Mouse (Mus musculus) myocyte (in vitro differentiated cells): Measurements from ENCODE around the gene Pfkfb3. TPM values are rescaled to one million over a fixed set of nuclear protein-coding genes. Genes with fewer than 3 reads are reported as not detected.

Experiments
- H3K27me3 ChIP-seq: one replicate; pipeline ENCODE4 v1.6.1; 2011; ENCODE audit not compliant: control insufficient read depth, insufficient read depth, insufficient read length
- H3K36me3 ChIP-seq: one replicate; pipeline ENCODE4 v1.6.1; 2011; ENCODE audit not compliant: control insufficient read depth, insufficient read depth
- H3K4me2 ChIP-seq: one replicate; pipeline ENCODE4 v1.6.1; 2011; ENCODE audit warnings: low read depth, control low read depth
- H3K4me3 ChIP-seq: one replicate; pipeline ENCODE4 v1.5.1; 2011; ENCODE audit warnings: mild to moderate bottlenecking, control low read depth, moderate library complexity
- H3K79me2 ChIP-seq: one replicate; pipeline ENCODE4 v1.6.1; 2011; ENCODE audit not compliant: control insufficient read depth, insufficient read depth
- H3ac ChIP-seq: one replicate; pipeline ENCODE4 v1.6.1; 2011; ENCODE audit not compliant: control insufficient read depth, insufficient read length
- CEBPB ChIP-seq: IDR thresholded peaks from 2 replicates; pipeline ENCODE4 v1.6.1; 2011; ENCODE audit warnings: mild to moderate bottlenecking, moderate library complexity; ENCODE audit not compliant: poor library complexity, insufficient read depth, severe bottlenecking
- E2F4 ChIP-seq: IDR thresholded peaks from one replicate; pipeline ENCODE4 v1.6.1; 2011; ENCODE audit warnings: mild to moderate bottlenecking, control low read depth, moderate library complexity; ENCODE audit not compliant: insufficient read depth
- MAX ChIP-seq: IDR thresholded peaks from one replicate; pipeline ENCODE4 v1.6.1; 2011; ENCODE audit warnings: low read depth, mild to moderate bottlenecking, control low read depth
- MYOD1 ChIP-seq, 3 experiments: IDR thresholded peaks; one replicate each; pipeline ENCODE4 v1.6.1; 2011; ENCODE audit warnings: control low read depth in 2 of 3, low read depth in 2 of 3, mild to moderate bottlenecking in 2 of 3, moderate library complexity in 1 of 3; ENCODE audit not compliant: insufficient read length in 2 of 3, control insufficient read depth in 1 of 3
- MYOG ChIP-seq, 3 experiments: IDR thresholded peaks; one replicate each; pipeline ENCODE4 v1.6.1; 2011; ENCODE audit warnings: control low read depth in 2 of 3, low read depth in 2 of 3, mild to moderate bottlenecking in 2 of 3; ENCODE audit not compliant: insufficient read length in 2 of 3, control insufficient read depth in 1 of 3, insufficient read depth in 1 of 3
- POLR2A ChIP-seq: IDR thresholded peaks from one replicate; pipeline ENCODE4 v1.6.1; 2011; ENCODE audit warnings: low read depth, mild to moderate bottlenecking, control low read depth, moderate library complexity; ENCODE audit not compliant: insufficient read length
- POLR2AphosphoS2 ChIP-seq: IDR thresholded peaks from one replicate; pipeline ENCODE4 v1.6.1; 2011; ENCODE audit warnings: low read depth, control low read depth; ENCODE audit not compliant: insufficient read length
- REST ChIP-seq: IDR thresholded peaks from one replicate; pipeline ENCODE4 v1.6.1; 2011; ENCODE audit warnings: mild to moderate bottlenecking, control low read depth, moderate library complexity; ENCODE audit not compliant: insufficient read depth, insufficient read length
- SRF ChIP-seq: IDR thresholded peaks from one replicate; pipeline ENCODE4 v1.6.1; 2011; ENCODE audit warnings: low read depth; ENCODE audit not compliant: control insufficient read depth, insufficient read length
- TCF12 ChIP-seq: IDR thresholded peaks from one replicate; pipeline ENCODE4 v1.6.1; 2011; ENCODE audit warnings: mild to moderate bottlenecking, control low read depth; ENCODE audit not compliant: poor library complexity, insufficient read depth, severe bottlenecking
- TCF3 ChIP-seq: IDR thresholded peaks from one replicate; pipeline ENCODE4 v1.6.1; 2011; ENCODE audit warnings: low read depth, control low read depth; ENCODE audit not compliant: insufficient read length
- USF1 ChIP-seq: IDR thresholded peaks from one replicate; pipeline ENCODE4 v1.6.1; 2011; ENCODE audit warnings: low read depth, mild to moderate bottlenecking, control low read depth, moderate library complexity
- polyA plus RNA-seq: library from polyadenylated mRNA; unstranded; fragments of >200 nt; fragmentation: generic; extraction: Trizol; gene quantifications from one replicate; pipeline ENCODE4 v1.2.1, GENCODE M21; 2012; ENCODE audit warnings: missing spikeins

The Pfkfb3 gene
- polyA plus RNA-seq, 1 experiment, result 2.0 TPM

DNA sequence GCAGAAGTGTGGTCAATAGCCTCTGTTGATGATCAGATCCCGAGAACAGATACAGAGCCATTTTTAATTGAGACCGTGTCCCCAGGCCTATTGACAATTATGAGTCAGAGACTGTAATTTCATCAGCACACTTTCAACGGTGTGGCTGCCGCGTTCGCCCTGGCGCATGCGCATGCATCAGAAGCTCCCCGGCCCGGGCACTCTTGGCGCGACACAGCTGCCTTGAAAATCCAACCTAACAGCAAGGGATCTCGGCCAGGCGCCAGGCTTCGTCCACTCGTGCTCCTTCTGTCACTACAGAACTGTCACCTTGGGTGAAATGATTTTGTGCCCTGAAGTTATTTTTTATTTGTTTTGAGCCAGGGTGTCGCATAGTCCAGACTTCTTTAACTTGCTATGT, 9.4 kb upstream of the Pfkfb3 start:
- H3K79me2 ChIP-seq, result no peaks in the 10 kb centered on the region
- no peak overlapping the region for H3K4me2 ChIP-seq
- H3K27me3 ChIP-seq, result no peaks in the 10 kb centered on the region
- no peak overlapping the region for H3ac ChIP-seq
- TF ChIP-seq CEBPB (no peak), MYOD1 (IDR thresholded peaks at IDR 0.05; ENCODE audit: control insufficient read depth in 1 of 3, insufficient read length in 2 of 3, low read depth in 2 of 3) (no peak), MAX (no peak), POLR2A (no peak), MYOG (IDR thresholded peaks at IDR 0.05; ENCODE audit: control insufficient read depth in 1 of 3, insufficient read depth in 1 of 3, insufficient read length in 2 of 3, low read depth in 2 of 3) (no peak), REST (no peak), TCF12 (no peak), E2F4 (no peak), USF1 (no peak), TCF3 (no peak), POLR2AphosphoS2 (no peak), SRF (no peak)
- no peaks in the 10 kb centered on the region for H3K36me3 ChIP-seq
- no peak overlapping the region for H3K4me3 ChIP-seq

DNA sequence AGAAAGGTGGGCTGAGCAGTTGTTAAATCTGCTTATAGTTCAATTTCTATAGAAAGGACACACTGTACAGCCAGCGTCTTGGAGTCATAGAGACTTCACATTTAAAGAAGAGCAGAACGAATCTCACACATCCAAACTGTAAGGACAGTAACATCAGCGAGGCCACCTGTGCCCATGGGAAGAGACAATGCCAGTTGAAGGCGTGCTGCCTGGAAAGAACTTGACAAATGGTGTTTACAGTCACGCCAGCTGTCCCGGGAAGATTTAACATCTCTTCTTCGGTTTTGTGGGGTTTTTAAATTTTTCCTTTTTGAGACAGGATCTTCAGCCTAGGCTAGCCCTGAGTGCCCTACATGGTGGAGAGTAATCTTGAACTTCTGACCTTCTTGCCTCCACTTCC, 4.8 kb upstream of the Pfkfb3 start:
- Histone ChIP-seq H3K4me2 (no peak overlapping the region), H3ac (no peak overlapping the region), H3K27me3 (no peaks in the 10 kb centered on the region), H3K79me2 (no peaks in the 10 kb centered on the region), H3K36me3 (no peaks in the 10 kb centered on the region), H3K4me3 (no peak overlapping the region)
- TF ChIP-seq TCF3, result no peak
- no peak for TF ChIP-seq MYOG (IDR thresholded peaks at IDR 0.05; ENCODE audit: control insufficient read depth in 1 of 3, insufficient read depth in 1 of 3, insufficient read length in 2 of 3, low read depth in 2 of 3)
- no peak for TF ChIP-seq POLR2AphosphoS2
- peak in 1 of 3 experiments; percentile 4 for TF ChIP-seq MYOD1 (IDR thresholded peaks at IDR 0.05; ENCODE audit: control insufficient read depth in 1 of 3, insufficient read length in 2 of 3, low read depth in 2 of 3)
- no peak for TF ChIP-seq MAX

DNA sequence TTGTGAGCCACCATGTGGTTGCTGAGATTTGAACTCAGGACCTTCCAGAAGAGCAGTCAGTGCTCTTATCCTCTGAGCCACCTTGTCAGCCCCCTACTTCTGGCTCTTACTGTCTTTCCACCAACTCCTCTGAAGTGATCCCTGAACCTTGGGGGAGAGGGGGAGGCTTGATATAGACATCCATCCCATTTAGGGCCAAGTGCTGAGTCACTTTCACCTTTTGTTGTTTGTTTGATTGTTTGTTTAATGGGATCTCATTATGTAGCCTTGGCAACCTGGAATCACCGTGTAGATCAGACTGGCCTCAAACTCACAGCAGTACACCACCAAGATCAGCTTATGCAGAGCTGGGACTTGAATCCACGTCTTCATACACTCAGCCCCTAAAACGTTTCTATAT, 3.4 kb upstream of the Pfkfb3 start:
- TF ChIP-seq POLR2AphosphoS2 (no peak), REST (no peak), CEBPB (no peak), USF1 (no peak), POLR2A (no peak), MAX (no peak), MYOD1 (IDR thresholded peaks at IDR 0.05; ENCODE audit: control insufficient read depth in 1 of 3, insufficient read length in 2 of 3, low read depth in 2 of 3) (no peak), TCF3 (no peak), SRF (no peak), E2F4 (no peak), MYOG (IDR thresholded peaks at IDR 0.05; ENCODE audit: control insufficient read depth in 1 of 3, insufficient read depth in 1 of 3, insufficient read length in 2 of 3, low read depth in 2 of 3) (no peak), TCF12 (no peak)
- no peaks in the 10 kb centered on the region for H3K27me3 ChIP-seq
- H3K36me3 ChIP-seq, result no peaks in the 10 kb centered on the region
- no peaks in the 10 kb centered on the region for H3K79me2 ChIP-seq
- no peak overlapping the region for H3ac ChIP-seq
- no peak overlapping the region for H3K4me3 ChIP-seq
- H3K4me2 ChIP-seq, result no peak overlapping the region

DNA sequence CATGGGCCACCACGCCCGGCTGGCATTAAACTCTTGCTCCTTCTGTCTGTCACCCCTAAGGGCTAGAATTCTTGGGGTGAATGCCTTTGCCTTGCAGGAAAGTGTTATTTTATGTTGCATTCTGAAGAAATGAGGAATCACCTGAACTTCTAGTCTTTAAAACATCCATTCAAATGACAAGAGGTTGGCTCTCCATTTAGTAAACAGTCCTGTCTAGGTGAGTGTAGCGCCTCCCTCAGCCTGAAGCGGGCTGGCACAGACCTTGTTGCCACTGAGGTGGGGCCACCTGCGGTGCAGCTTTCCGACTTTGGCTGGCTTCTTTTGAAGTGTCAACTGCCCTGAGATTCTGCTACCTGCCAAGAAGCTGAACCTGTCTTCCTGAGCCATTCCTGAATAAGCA, 1.4 kb upstream of the Pfkfb3 start:
- Histone ChIP-seq H3K4me2 (no peak overlapping the region), H3K4me3 (no peak overlapping the region)
- TF ChIP-seq USF1 (no peak), TCF3 (no peak), MYOG (IDR thresholded peaks at IDR 0.05; ENCODE audit: control insufficient read depth in 1 of 3, insufficient read depth in 1 of 3, insufficient read length in 2 of 3, low read depth in 2 of 3) (no peak), MYOD1 (IDR thresholded peaks at IDR 0.05; ENCODE audit: control insufficient read depth in 1 of 3, insufficient read length in 2 of 3, low read depth in 2 of 3) (no peak), POLR2A (no peak), E2F4 (no peak), REST (no peak), MAX (no peak), SRF (no peak), TCF12 (no peak), CEBPB (no peak), POLR2AphosphoS2 (no peak)

DNA sequence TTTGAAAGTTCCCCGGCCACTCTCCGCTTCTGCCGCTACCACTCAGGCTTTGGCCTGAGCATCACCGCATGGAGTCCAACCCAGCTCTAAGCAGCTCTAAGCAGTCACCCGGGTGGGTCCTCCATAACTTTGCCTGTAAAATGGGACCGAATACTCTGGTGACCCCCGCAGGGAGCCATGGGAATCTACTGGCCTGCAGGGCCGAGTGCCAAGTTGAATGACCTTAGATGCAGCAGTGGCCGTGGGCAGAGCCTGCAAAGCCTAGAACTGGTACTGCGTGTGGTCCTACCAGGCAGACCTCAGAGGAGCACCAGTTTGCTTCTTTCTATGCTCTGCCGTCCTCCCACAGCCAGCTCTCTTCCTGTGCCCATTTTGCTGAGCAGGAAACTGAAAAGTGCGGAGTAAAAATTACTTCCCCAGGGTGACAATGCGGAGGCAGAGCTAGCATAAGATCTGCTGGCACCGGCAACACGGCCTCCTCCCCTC, 868 bp downstream of the Pfkfb3 start:
- H3K27me3 ChIP-seq, result no peaks in the 10 kb centered on the region
- H3ac ChIP-seq, result peak overlapping the region; percentile 21
- peak overlapping the region; percentile 30 for H3K4me3 ChIP-seq
- H3K36me3 ChIP-seq, result no peaks in the 10 kb centered on the region
- no peaks in the 10 kb centered on the region for H3K79me2 ChIP-seq
- TF ChIP-seq POLR2AphosphoS2, result no peak
- TF ChIP-seq TCF12, result no peak
- TF ChIP-seq MYOD1 (IDR thresholded peaks at IDR 0.05; ENCODE audit: control insufficient read depth in 1 of 3, insufficient read length in 2 of 3, low read depth in 2 of 3), result no peak
- TF ChIP-seq REST, result no peak
- no peak for TF ChIP-seq MYOG (IDR thresholded peaks at IDR 0.05; ENCODE audit: control insufficient read depth in 1 of 3, insufficient read depth in 1 of 3, insufficient read length in 2 of 3, low read depth in 2 of 3)
- TF ChIP-seq CEBPB, result no peak
- TF ChIP-seq TCF3, result no peak
- no peak for TF ChIP-seq E2F4
- no peak for TF ChIP-seq POLR2A
- no peak for TF ChIP-seq USF1
- TF ChIP-seq MAX, result no peak
- no peak for TF ChIP-seq SRF
- H3K4me2 ChIP-seq, result peak overlapping the region; percentile 100

More for the DNA sequence above, 1.4 kb upstream of the Pfkfb3 start:
- H3K79me2 ChIP-seq, result no peaks in the 10 kb centered on the region
- no peak overlapping the region for H3ac ChIP-seq
- no peaks in the 10 kb centered on the region for H3K36me3 ChIP-seq
- no peaks in the 10 kb centered on the region for H3K27me3 ChIP-seq
